Comparison of ENCODE assay signal across 9 mouse cellular contexts in genomic region chr2:127832833-127833190, GRCm38 (mm10). TPM values are rescaled to one million over a fixed set of nuclear protein-coding genes. Genes with fewer than 3 reads are reported as not detected.
DNase-seq lines count a peak whose midpoint lies in the region; ATAC-seq lines count a peak whose summit lies in the region.
"Had no signal": no experiment of that assay in that cellular context is flagged by ENCODE, and none has a peak within 500 bp of the region (broad histone marks: within the 10 kb centered on the region; RNA-seq: fewer than 3 reads in every experiment).

No protein-coding gene starts in this region.

- no peak overlapping the region for H3K27ac ChIP-seq in hindbrain, embryonic 10.5 days
- no peak overlapping the region for H3K27ac ChIP-seq in hindbrain, embryonic 16.5 days (ENCODE audit: low read depth, low read length)

- no peak overlapping the region for H3K4me3 ChIP-seq in hindbrain, embryonic 10.5 days
- no peak overlapping the region for H3K4me3 ChIP-seq in hindbrain, embryonic 16.5 days (ENCODE audit: low read length)

- H3K36me3 ChIP-seq in hindbrain, embryonic 10.5 days = peaks cover 13% of the 10 kb centered on the region
- H3K36me3 ChIP-seq in hindbrain, embryonic 16.5 days (ENCODE audit: control insufficient read depth, insufficient read depth, low read length) = no peaks in the 10 kb centered on the region

- no peak overlapping the region for H3K9ac ChIP-seq in hindbrain, embryonic 16.5 days (ENCODE audit: low read depth, low read length)

- peaks cover 6% of the 10 kb centered on the region; the same call in 1 of the 2 replicates for H3K27me3 ChIP-seq in hindbrain, embryonic 10.5 days (ENCODE audit: insufficient read depth, poor library complexity, severe bottlenecking)
- no peaks in the 10 kb centered on the region; the same call in 1 of the 2 replicates for H3K27me3 ChIP-seq in hindbrain, embryonic 16.5 days (replicated peaks; ENCODE audit: control insufficient read depth, insufficient read depth, low read length)

- H3K4me1 ChIP-seq in hindbrain, embryonic 10.5 days (replicated peaks) = peaks cover 25% of the 10 kb centered on the region
- H3K4me1 ChIP-seq in hindbrain, embryonic 16.5 days (ENCODE audit: control insufficient read depth, insufficient read depth, low read depth, low read length) = peaks cover 7% of the 10 kb centered on the region

- no peaks in the 10 kb centered on the region for H3K9me3 ChIP-seq in hindbrain, embryonic 10.5 days
- H3K9me3 ChIP-seq in hindbrain, embryonic 16.5 days (ENCODE audit: control insufficient read depth, low read length) = no peaks in the 10 kb centered on the region

- peak; percentile 5 for DNase-seq in hindbrain, embryonic 10.5 days (ENCODE audit: low spot score)
- peak; percentile 91 for DNase-seq in 3T3-L1 (ENCODE audit: low read depth, low spot score)
- peak; percentile 79 for DNase-seq in NIH3T3 (ENCODE audit: low read depth)
- DNase-seq in frontal cortex, postnatal 14 days (ENCODE audit: low spot score in 2 of 2) = no peak
- no peak for DNase-seq in left cerebral cortex, adult 11 months (ENCODE audit: low spot score)
- no peak for DNase-seq in gastrocnemius, postnatal 36 days

- H3K4me2 ChIP-seq in hindbrain, embryonic 16.5 days (ENCODE audit: low read length) = no peak overlapping the region

- intact Hi-C loops in gastrocnemius, postnatal 36 days (cut with DNase I) = no loop called here

- no peak for ATAC-seq in hindbrain, embryonic 16.5 days
- peak; percentile 48 to 53; a peak in 2 of 4 replicates for ATAC-seq in hematopoietic stem cell, adult 5-6 weeks (replicated peaks in 1 of 2; ENCODE audit: insufficient read depth in 1 of 2, low FRiP score in 2 of 2, low TSS enrichment in 1 of 2, low read depth in 1 of 2, poor library complexity in 2 of 2, severe bottlenecking in 2 of 2)

- WGBS in hindbrain, embryonic 10.5 days = 22% methylated on average over 2 of the region's 2 CpGs
- 18% methylated on average over 2 of the region's 2 CpGs for WGBS in hindbrain, embryonic 16.5 days

RNA-seq across cellular contexts. Expression of gene Bub1, which starts 1.1 kb away (rescaled TPM):
- 64.5 and 98.5 TPM in 2 replicates for polyA plus RNA-seq in hindbrain, embryonic 10.5 days (2016; fragmentation: Nextera tagmentation; extraction: Ambion mirVana)
- 7.8 and 9.7 TPM in 2 replicates for polyA plus RNA-seq in hindbrain, embryonic 16.5 days (2015; fragmentation: Nextera tagmentation; extraction: Ambion mirVana)
- total RNA-seq in hematopoietic stem cell, adult 5-6 weeks (2017) = 36.4 and 39.6 TPM in 2 replicates
- under 1 TPM; 0.17 to 0.26 TPM for total RNA-seq in gastrocnemius, postnatal 36 days (2021)
- total RNA-seq: gastrocnemius, adult 18-20 months had no signal

RNA-seq across cellular contexts. Expression of gene Acoxl, which starts 5.9 kb away (rescaled TPM):
- 0.07 and 0.20 TPM in 2 replicates for polyA plus RNA-seq in hindbrain, embryonic 10.5 days (2016; fragmentation: Nextera tagmentation; extraction: Ambion mirVana)
- 0.07 and 0.15 TPM in 2 replicates for polyA plus RNA-seq in hindbrain, embryonic 16.5 days (2015; fragmentation: Nextera tagmentation; extraction: Ambion mirVana)
- total RNA-seq in hematopoietic stem cell, adult 5-6 weeks (2017) = not detected in 2 replicates
- total RNA-seq in gastrocnemius, postnatal 36 days (2021) = under 1 TPM; 0.07 to 0.23 TPM

RNA-seq across cellular contexts. Expression of gene Mtln, which starts 40.5 kb away (rescaled TPM):
- polyA plus RNA-seq in hindbrain, embryonic 10.5 days (2016; fragmentation: Nextera tagmentation; extraction: Ambion mirVana) = 23.3 and 26.8 TPM in 2 replicates
- 44.5 and 58.5 TPM in 2 replicates for polyA plus RNA-seq in hindbrain, embryonic 16.5 days (2015; fragmentation: Nextera tagmentation; extraction: Ambion mirVana)
- 39.9 and 46.1 TPM in 2 replicates for total RNA-seq in hematopoietic stem cell, adult 5-6 weeks (2017)
- 100 to 1,000 TPM; 105 to 118 TPM for total RNA-seq in gastrocnemius, postnatal 36 days (2021)

RNA-seq across cellular contexts. Expression of gene Nphp1, which starts 44.1 kb away (rescaled TPM):
- 34.4 and 39.3 TPM in 2 replicates for polyA plus RNA-seq in hindbrain, embryonic 10.5 days (2016; fragmentation: Nextera tagmentation; extraction: Ambion mirVana)
- 14.7 and 17.8 TPM in 2 replicates for polyA plus RNA-seq in hindbrain, embryonic 16.5 days (2015; fragmentation: Nextera tagmentation; extraction: Ambion mirVana)
- 20.2 and 28.3 TPM in 2 replicates for total RNA-seq in hematopoietic stem cell, adult 5-6 weeks (2017)
- total RNA-seq in gastrocnemius, postnatal 36 days (2021) = 10 to 100 TPM; 19.0 to 23.6 TPM

Comparison
In these comparisons a context has a peak if more than half of its experiments do, and no peak if none do; other contexts are left out.
1. DNase-seq: peak in hindbrain, embryonic 10.5 days (single experiment), 3T3-L1 (single experiment) and NIH3T3 (single experiment); none in frontal cortex, postnatal 14 days (0 of 2), left cerebral cortex, adult 11 months (single experiment) and gastrocnemius, postnatal 36 days (0 of 2).
2. RNA of gene Bub1, which starts 1.1 kb away (total RNA-seq): 36.4 to 39.6 TPM in hematopoietic stem cell, adult 5-6 weeks; 0.17 to 0.26 TPM in gastrocnemius, postnatal 36 days; every median in the first group is over 10 times any median in the second.